ENCODE assay signal across 8 mouse cellular contexts in the genomic region with DNA sequence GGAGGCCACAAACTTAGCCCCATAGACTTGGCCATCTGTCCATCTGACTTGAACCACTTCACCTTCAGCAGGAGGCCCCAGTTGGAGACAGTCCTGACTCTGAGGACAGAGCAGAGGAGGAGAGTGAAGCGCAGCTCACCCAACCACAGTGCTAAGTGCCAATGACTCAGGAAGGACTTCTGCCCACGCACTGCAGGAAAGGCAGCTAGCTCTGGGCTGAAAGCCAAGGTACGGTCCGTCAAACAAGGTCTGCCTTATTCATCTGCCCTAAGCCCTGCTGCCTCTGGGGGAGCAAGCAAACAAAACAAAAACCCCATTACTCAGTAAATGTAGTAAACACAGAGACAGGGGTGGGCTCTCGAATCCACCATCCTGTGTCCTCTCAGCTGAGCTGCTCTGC. TPM values are rescaled to one million over a fixed set of nuclear protein-coding genes. Genes with fewer than 3 reads are reported as not detected.
DNase-seq lines count a peak whose midpoint lies in the region; ATAC-seq and TF ChIP-seq lines count a peak whose summit lies in the region.
"Had no signal": no experiment of that assay in that cellular context is flagged by ENCODE, and none has a peak within 500 bp of the region (broad histone marks: within the 10 kb centered on the region; RNA-seq: fewer than 3 reads in every experiment).

No protein-coding gene starts in this region.

- peak; percentile 72 for DNase-seq in 3134 (ENCODE audit: extremely low read depth, insufficient read length, low spot score)
- peak; percentile 10 to 16 for DNase-seq in B cell, adult 2 months
- peak; percentile 86 to 91 for DNase-seq in cerebellum, adult 18-20 months
- DNase-seq in left cerebral cortex, adult 2 months (ENCODE audit: extremely low spot score in 1 of 2, low spot score in 2 of 2), result peak; percentile 63
- peak; percentile 51 for DNase-seq in splenic B cell, adult 2 months (ENCODE audit: low read depth, low spot score)

- H3K27me3 ChIP-seq in heart, embryonic 15.5 days, result no peaks in the 10 kb centered on the region
- H3K27me3 ChIP-seq in splenic B cell, adult 2 months (ENCODE audit: control insufficient read depth, insufficient read depth, low read length, poor library complexity, severe bottlenecking), result no peaks in the 10 kb centered on the region
- no peaks in the 10 kb centered on the region for H3K27me3 ChIP-seq in forebrain, embryonic 16.5 days (replicated peaks; ENCODE audit: control insufficient read depth, insufficient read depth, low read length)
- H3K27me3 ChIP-seq: megakaryocyte, embryonic 14.5 days had no signal

- peak; percentile 5 for TF ChIP-seq CTCF in left cerebral cortex, adult 2 months (IDR thresholded peaks at IDR 0.05)

- H3K9me3 ChIP-seq in heart, embryonic 15.5 days (replicated peaks), result no peaks in the 10 kb centered on the region
- H3K9me3 ChIP-seq in forebrain, embryonic 16.5 days (ENCODE audit: control insufficient read depth, low read length), result no peaks in the 10 kb centered on the region
- H3K9me3 ChIP-seq: megakaryocyte, embryonic 14.5 days had no signal

- H3K27ac ChIP-seq in heart, embryonic 15.5 days, result peak overlapping the region; percentile 31; the same call in 1 of the 2 replicates
- peak overlapping the region; percentile 61 for H3K27ac ChIP-seq in left cerebral cortex, adult 2 months
- H3K27ac ChIP-seq in forebrain, embryonic 16.5 days (ENCODE audit: low read length), result no peak overlapping the region

- peaks cover 53% of the 10 kb centered on the region for H3K36me3 ChIP-seq in heart, embryonic 15.5 days
- peaks cover 7% of the 10 kb centered on the region for H3K36me3 ChIP-seq in splenic B cell, adult 2 months (ENCODE audit: control insufficient read depth, insufficient read depth, low read length, poor library complexity, severe bottlenecking)
- H3K36me3 ChIP-seq in forebrain, embryonic 16.5 days (ENCODE audit: control insufficient read depth, insufficient read depth), result peaks cover 42% of the 10 kb centered on the region

- no peak for ATAC-seq in heart, embryonic 15.5 days (replicated peaks; ENCODE audit: insufficient number of reproducible peaks, insufficient read depth, low FRiP score, low read depth)
- ATAC-seq in forebrain, embryonic 16.5 days, result no peak

- intact Hi-C loops in left cerebral cortex, adult 2 months (cut with DNase I), result no loop called here

- H3K4me3 ChIP-seq in heart, embryonic 15.5 days, result no peak overlapping the region
- no peak overlapping the region for H3K4me3 ChIP-seq in left cerebral cortex, adult 2 months
- no peak overlapping the region for H3K4me3 ChIP-seq in forebrain, embryonic 16.5 days (replicated peaks; ENCODE audit: low read length)
- H3K4me3 ChIP-seq: megakaryocyte, embryonic 14.5 days had no signal

- H3K4me1 ChIP-seq in heart, embryonic 15.5 days (replicated peaks), result peaks cover 17% of the 10 kb centered on the region
- H3K4me1 ChIP-seq in forebrain, embryonic 16.5 days (replicated peaks; ENCODE audit: control insufficient read depth, insufficient read depth, low read length), result peaks cover 7% of the 10 kb centered on the region

- no peak overlapping the region for H3K9ac ChIP-seq in heart, embryonic 15.5 days
- no peak overlapping the region for H3K9ac ChIP-seq in forebrain, embryonic 16.5 days (replicated peaks; ENCODE audit: low read depth, low read length)

- 33% methylated on average over 5 of the region's 5 CpGs for WGBS in heart, embryonic 15.5 days
- 48% methylated on average over 5 of the region's 5 CpGs for WGBS in forebrain, embryonic 16.5 days

- H3K4me2 ChIP-seq in heart, embryonic 15.5 days, result no peak overlapping the region
- H3K4me2 ChIP-seq in forebrain, embryonic 16.5 days (ENCODE audit: low read length), result no peak overlapping the region

RNA-seq across cellular contexts. Expression of a gene that starts 4.2 kb away (rescaled TPM):
- 7.5 and 8.3 TPM in 2 replicates for polyA plus RNA-seq in heart, embryonic 15.5 days (2015; fragmentation: Nextera tagmentation; extraction: Ambion mirVana)
- 10 to 100 TPM; 46.0 to 47.4 TPM for total RNA-seq in left cerebral cortex, adult 2 months (2021)
- 12.6 and 14.1 TPM in 2 replicates for polyA plus RNA-seq in forebrain, embryonic 16.5 days (2015; fragmentation: Nextera tagmentation; extraction: Ambion mirVana)

RNA-seq across cellular contexts. Expression of a gene that starts 41.0 kb away (rescaled TPM):
- polyA plus RNA-seq in heart, embryonic 15.5 days (2015; fragmentation: Nextera tagmentation; extraction: Ambion mirVana), result 17.8 and 23.4 TPM in 2 replicates
- total RNA-seq in left cerebral cortex, adult 2 months (2021), result 10 to 100 TPM; 39.6 to 41.0 TPM
- 61.5 and 65.7 TPM in 2 replicates for polyA plus RNA-seq in forebrain, embryonic 16.5 days (2015; fragmentation: Nextera tagmentation; extraction: Ambion mirVana)

Comparison
In these comparisons a context has a peak if more than half of its experiments do, and no peak if none do; other contexts are left out.
1. DNase-seq: peak in every context shown above with its lines; median percentile 88 in cerebellum, adult 18-20 months; 72 in 3134; 63 in left cerebral cortex, adult 2 months; 51 in splenic B cell, adult 2 months; 13 in B cell, adult 2 months.